Mouse (Mus musculus) ES-Bruce4 (cell line): ENCODE measurements at regions not wholly inside any gene's neighbourhood (a gene's known extent, or its start where the extent isn't known, plus 50 kb on each side); places are given as distances from the start of the nearest gene placed in this dataset.

Experiments used
- H3K27ac ChIP-seq: 2 replicates; pipeline ENCODE4 v1.5.1; 2012; ENCODE audit warnings: low read length, inconsistent platforms; ENCODE audit not compliant: insufficient read depth
- H3K27me3 ChIP-seq: 2 replicates; pipeline ENCODE4 v1.6.1; 2012; ENCODE audit warnings: mild to moderate bottlenecking, low read length, inconsistent platforms; ENCODE audit not compliant: control insufficient read depth, poor library complexity, insufficient read depth, severe bottlenecking
- H3K36me3 ChIP-seq: 2 replicates; pipeline ENCODE4 v1.6.1; 2012; ENCODE audit warnings: inconsistent platforms, mild to moderate bottlenecking, low read length, moderate library complexity; ENCODE audit not compliant: control insufficient read depth, poor library complexity, insufficient read depth, severe bottlenecking
- H3K4me1 ChIP-seq: one replicate; pipeline ENCODE4 v1.8.1; 2011; ENCODE audit warnings: low read length; ENCODE audit not compliant: control insufficient read depth, insufficient read depth
- H3K4me3 ChIP-seq: 2 replicates; pipeline ENCODE4 v1.5.1; 2011; ENCODE audit warnings: low read depth, mild to moderate bottlenecking, low read length
- H3K9ac ChIP-seq: 2 replicates; pipeline ENCODE4 v1.6.1; 2012; ENCODE audit warnings: low read depth, mild to moderate bottlenecking, inconsistent platforms; ENCODE audit not compliant: poor library complexity, severe bottlenecking
- H3K9me3 ChIP-seq: replicated peaks from 2 replicates; pipeline ENCODE4 v1.6.1; 2012; ENCODE audit warnings: mild to moderate bottlenecking, low read length, inconsistent platforms; ENCODE audit not compliant: control insufficient read depth, poor library complexity, insufficient read depth, severe bottlenecking
- CTCF ChIP-seq: IDR thresholded peaks from one replicate; pipeline ENCODE4 v1.8.1; 2011; ENCODE audit warnings: low read depth, low read length
- EP300 ChIP-seq: IDR thresholded peaks from 2 replicates; pipeline ENCODE4 v1.6.1; 2011; ENCODE audit warnings: low read depth, low read length; ENCODE audit not compliant: insufficient read depth
- POLR2A ChIP-seq: IDR thresholded peaks from one replicate; pipeline ENCODE4 v1.8.1; 2011; ENCODE audit warnings: low read length; ENCODE audit not compliant: insufficient read depth

DNA sequence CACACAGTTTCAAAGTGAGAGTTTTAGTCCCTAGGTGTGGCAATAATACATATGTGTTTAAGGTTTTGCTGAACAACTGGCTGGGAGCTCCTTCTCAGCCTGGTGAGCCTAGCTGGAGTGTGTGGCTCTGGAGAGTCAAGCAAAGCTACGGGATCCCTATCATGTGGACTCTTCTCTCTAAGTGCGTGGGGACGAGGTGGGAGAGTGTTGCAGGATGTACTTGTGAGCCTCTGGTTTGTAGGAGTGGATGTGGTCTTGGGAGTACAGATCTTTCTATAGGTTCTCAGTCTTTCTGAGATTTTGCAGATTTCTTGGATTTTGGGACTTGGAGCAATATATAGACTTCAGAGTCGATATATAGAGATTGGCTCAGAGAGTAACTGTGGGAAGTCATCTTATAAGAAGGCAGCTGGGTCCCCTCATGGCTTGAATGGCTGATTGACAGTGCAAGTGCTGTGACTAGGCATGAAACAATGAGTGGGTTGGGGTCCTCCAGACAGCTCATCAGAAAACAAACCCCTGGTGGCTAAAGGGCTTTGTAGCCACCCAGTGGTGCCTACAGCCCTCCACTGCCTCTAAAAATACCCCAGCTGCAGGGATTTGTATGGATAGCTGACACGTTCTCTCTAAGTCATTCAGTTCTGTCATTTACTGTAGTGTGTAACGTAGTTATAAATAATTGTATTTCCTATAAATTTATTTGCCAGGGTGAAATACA, 486.1 kb downstream of the Cdh26 start:
- no peak overlapping the region for H3K4me3 ChIP-seq
- no peaks in the 10 kb centered on the region for H3K27me3 ChIP-seq
- no peaks in the 10 kb centered on the region for H3K36me3 ChIP-seq
- no peak overlapping the region for H3K27ac ChIP-seq
- no peaks in the 10 kb centered on the region for H3K9me3 ChIP-seq
- no peak for TF ChIP-seq POLR2A
- no peak for TF ChIP-seq EP300
- TF ChIP-seq CTCF: no peak
- no peak overlapping the region for H3K9ac ChIP-seq
- H3K4me1 ChIP-seq: no peaks in the 10 kb centered on the region

DNA sequence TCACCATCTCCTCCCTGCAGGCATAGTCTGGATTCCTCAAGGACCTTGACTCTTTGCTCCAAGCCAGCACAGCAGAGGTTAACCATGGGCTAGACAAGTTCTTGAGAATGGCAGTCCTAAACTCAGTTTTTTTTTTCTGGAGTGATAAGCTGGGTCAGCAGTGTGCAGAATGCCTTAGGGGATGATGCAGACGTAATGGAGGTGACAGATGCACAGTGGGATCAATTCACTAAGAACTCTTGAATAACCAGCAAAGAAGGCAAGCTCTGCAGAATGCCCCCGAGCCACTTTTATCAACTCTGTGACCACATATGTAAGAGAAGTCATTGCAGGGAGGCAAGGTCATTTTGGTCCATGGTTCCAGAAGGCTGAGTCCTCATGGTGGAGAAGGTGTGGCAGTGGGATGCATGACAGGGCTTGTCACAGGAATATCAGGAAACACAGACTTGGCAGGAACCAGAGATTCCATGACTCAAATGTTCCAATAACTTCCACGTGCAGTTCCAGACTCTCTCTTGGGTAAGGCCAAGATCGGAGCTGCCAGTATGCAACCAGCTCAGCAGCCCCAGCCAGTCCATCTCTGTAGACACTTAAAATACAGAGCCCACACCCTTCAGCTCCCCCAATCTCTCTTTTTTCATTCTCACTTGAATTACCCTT, 494.3 kb downstream of the Cdh26 start:
- Histone ChIP-seq H3K36me3 (no peaks in the 10 kb centered on the region), H3K9ac (no peak overlapping the region), H3K27me3 (no peaks in the 10 kb centered on the region), H3K9me3 (no peaks in the 10 kb centered on the region), H3K4me1 (no peaks in the 10 kb centered on the region), H3K4me3 (no peak overlapping the region), H3K27ac (no peak overlapping the region)
- TF ChIP-seq CTCF: no peak
- TF ChIP-seq POLR2A: no peak
- no peak for TF ChIP-seq EP300

DNA sequence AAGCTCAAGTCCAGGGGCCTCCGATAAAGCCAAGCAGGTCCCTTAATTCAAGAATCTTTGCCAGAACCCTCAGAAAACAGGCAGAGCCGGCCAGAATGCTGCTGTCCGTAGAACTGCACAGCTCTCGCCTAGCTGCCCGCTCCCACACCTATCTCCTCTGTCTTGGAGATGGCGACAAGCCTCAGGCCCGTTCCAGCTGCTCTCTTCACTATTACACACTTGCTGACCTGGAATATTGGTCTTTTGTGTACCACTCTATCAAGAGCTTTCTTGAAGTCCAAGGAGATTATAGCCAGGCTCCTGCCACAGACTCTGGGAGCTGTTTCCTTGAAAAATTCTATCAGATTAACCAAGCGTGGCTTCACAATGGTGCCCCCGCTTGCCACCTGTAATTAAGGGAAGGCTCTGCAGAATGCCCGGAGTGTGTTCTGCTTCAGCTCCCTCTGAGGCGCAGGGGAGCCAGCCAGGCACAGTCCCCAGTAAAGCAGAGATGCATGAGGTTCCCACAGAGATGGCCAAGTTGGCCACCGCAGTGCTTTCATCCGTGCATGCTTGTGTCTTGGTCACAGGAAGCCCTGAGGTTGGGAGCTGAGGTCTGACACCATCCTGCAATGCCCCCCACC, 496.8 kb downstream of the Cdh26 start:
- TF ChIP-seq EP300 (no peak), CTCF (no peak), POLR2A (no peak)
- H3K27me3 ChIP-seq: no peaks in the 10 kb centered on the region
- no peak overlapping the region for H3K27ac ChIP-seq
- H3K9ac ChIP-seq: no peak overlapping the region
- no peaks in the 10 kb centered on the region for H3K9me3 ChIP-seq
- no peak overlapping the region for H3K4me3 ChIP-seq
- no peaks in the 10 kb centered on the region for H3K4me1 ChIP-seq
- no peaks in the 10 kb centered on the region for H3K36me3 ChIP-seq

DNA sequence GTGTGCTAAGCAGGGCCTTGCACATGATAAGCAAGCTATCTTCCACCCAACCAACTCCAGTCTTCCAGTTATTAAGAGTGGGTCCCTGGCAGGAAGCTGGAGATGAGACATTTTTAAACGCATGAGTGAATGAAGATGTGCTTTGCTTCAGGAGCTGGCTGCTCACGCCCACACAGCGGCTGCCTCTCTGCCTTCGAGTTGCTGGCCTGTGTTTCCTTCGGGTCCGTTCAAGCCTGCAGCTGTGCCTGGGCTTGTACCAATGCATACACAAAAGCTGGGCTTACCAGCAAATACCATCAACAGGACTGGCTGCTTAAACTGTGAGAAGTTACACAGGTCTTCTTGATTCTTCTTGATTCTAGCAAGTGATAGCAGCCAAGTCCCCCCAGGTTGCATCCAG, 498.7 kb downstream of the Cdh26 start:
- Histone ChIP-seq H3K9ac (no peak overlapping the region), H3K36me3 (no peaks in the 10 kb centered on the region), H3K27ac (no peak overlapping the region), H3K4me3 (no peak overlapping the region), H3K4me1 (no peaks in the 10 kb centered on the region), H3K9me3 (no peaks in the 10 kb centered on the region), H3K27me3 (no peaks in the 10 kb centered on the region)
- TF ChIP-seq POLR2A: no peak
- TF ChIP-seq EP300: no peak
- no peak for TF ChIP-seq CTCF

DNA sequence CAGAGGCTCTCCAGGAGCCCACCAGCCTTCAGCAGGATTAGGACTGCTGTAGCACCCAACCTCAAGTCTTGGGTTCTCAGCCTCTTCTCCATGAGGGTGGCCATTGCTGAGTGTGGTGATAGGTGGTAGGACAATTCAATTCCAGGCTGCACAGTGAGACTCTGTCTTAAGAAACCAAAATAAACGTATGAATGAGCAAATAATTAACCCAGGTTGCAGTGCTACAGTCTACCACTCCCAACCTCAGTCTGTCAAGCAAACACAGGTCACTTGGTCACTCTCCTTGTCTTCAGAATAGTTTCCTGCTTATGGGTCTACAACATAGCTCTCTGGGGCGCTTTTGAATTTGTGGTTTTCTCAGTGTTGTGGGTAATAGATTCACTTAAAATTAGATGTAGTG, 499.8 kb downstream of the Cdh26 start:
- no peaks in the 10 kb centered on the region for H3K36me3 ChIP-seq
- no peak overlapping the region for H3K27ac ChIP-seq
- no peaks in the 10 kb centered on the region for H3K27me3 ChIP-seq
- no peaks in the 10 kb centered on the region for H3K9me3 ChIP-seq
- H3K4me1 ChIP-seq: no peaks in the 10 kb centered on the region
- TF ChIP-seq POLR2A: no peak
- TF ChIP-seq EP300: no peak
- no peak for TF ChIP-seq CTCF
- H3K9ac ChIP-seq: no peak overlapping the region
- H3K4me3 ChIP-seq: no peak overlapping the region

DNA sequence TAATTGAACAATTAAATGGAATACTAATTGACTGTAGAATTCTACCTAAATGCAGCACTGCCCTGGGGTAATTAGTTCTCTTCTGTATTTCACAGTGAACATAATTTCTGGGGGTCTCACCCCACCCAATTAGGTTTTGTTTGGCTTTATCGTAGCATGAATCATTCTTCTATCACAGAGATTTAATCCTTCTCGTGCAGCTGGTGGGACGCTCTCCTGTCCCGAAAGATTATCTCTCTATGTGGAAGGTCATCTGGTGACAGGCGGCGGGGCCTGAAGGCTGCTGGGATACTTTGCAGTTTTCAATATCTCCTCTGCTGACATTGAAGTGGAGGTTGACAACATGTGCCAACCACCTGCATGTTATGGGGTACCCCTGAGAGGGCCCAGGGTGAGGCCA, 493.8 kb upstream of the Cdh4 start:
- TF ChIP-seq POLR2A: no peak
- no peak for TF ChIP-seq EP300
- TF ChIP-seq CTCF: no peak
- no peaks in the 10 kb centered on the region for H3K27me3 ChIP-seq
- H3K36me3 ChIP-seq: no peaks in the 10 kb centered on the region
- peaks cover 2% of the 10 kb centered on the region for H3K4me1 ChIP-seq
- H3K9me3 ChIP-seq: no peaks in the 10 kb centered on the region
- H3K4me3 ChIP-seq: no peak overlapping the region
- H3K27ac ChIP-seq: no peak overlapping the region
- H3K9ac ChIP-seq: no peak overlapping the region
